ENCODE assay signal across 8 mouse cellular contexts in genomic region chr9:61618510-61619249, GRCm38 (mm10).
DNase-seq lines count a peak whose midpoint lies in the region; ATAC-seq lines count a peak whose summit lies in the region.

No protein-coding gene starts in this region.

- whole genome bisulfite sequencing in midbrain, embryonic 14.5 days = 32% methylated on average over 12 of the region's 12 CpGs
- 42% methylated on average over 12 of the region's 12 CpGs for WGBS in midbrain, embryonic 11.5 days
- WGBS in embryonic facial prominence, embryonic 12.5 days = 11% methylated on average over 12 of the region's 12 CpGs
- WGBS in intestine, embryonic 14.5 days = 42% methylated on average over 12 of the region's 12 CpGs
- 10% methylated on average over 12 of the region's 12 CpGs for WGBS in limb, embryonic 11.5 days

- no peaks in the 10 kb centered on the region for H3K36me3 ChIP-seq in midbrain, embryonic 14.5 days (ENCODE audit: control insufficient read depth, insufficient read depth, low read length)
- no peaks in the 10 kb centered on the region for H3K36me3 ChIP-seq in midbrain, embryonic 11.5 days (ENCODE audit: control insufficient read depth, insufficient read depth, low read length)
- no peaks in the 10 kb centered on the region for H3K36me3 ChIP-seq in embryonic facial prominence, embryonic 12.5 days
- H3K36me3 ChIP-seq in intestine, embryonic 14.5 days (ENCODE audit: control insufficient read depth, insufficient read depth, low read length) = no peaks in the 10 kb centered on the region
- no peaks in the 10 kb centered on the region for H3K36me3 ChIP-seq in limb, embryonic 11.5 days (ENCODE audit: control insufficient read depth, insufficient read depth, low read length)

- no peak for ATAC-seq in midbrain, embryonic 14.5 days (ENCODE audit: low FRiP score, low TSS enrichment)
- no peak for ATAC-seq in midbrain, embryonic 11.5 days (ENCODE audit: low FRiP score)
- peak; percentile 80 for ATAC-seq in embryonic facial prominence, embryonic 12.5 days (ENCODE audit: insufficient number of reproducible peaks, insufficient read depth, low FRiP score, low TSS enrichment)
- ATAC-seq in intestine, embryonic 14.5 days (replicated peaks; ENCODE audit: low FRiP score, low TSS enrichment, low read depth) = peak; percentile 47; the same call in 1 of the 2 replicates
- peak; percentile 78 for ATAC-seq in limb, embryonic 11.5 days (ENCODE audit: insufficient number of reproducible peaks, low FRiP score, low TSS enrichment, low read depth)
- ATAC-seq in monocyte, adult 5-6 weeks (replicated peaks; ENCODE audit: insufficient number of reproducible peaks, low FRiP score, low TSS enrichment, poor library complexity, severe bottlenecking) = no peak

- no peaks in the 10 kb centered on the region for H3K9me3 ChIP-seq in midbrain, embryonic 14.5 days (ENCODE audit: control insufficient read depth, low read length)
- H3K9me3 ChIP-seq in midbrain, embryonic 11.5 days (ENCODE audit: control insufficient read depth, low read length) = no peaks in the 10 kb centered on the region
- no peaks in the 10 kb centered on the region for H3K9me3 ChIP-seq in embryonic facial prominence, embryonic 12.5 days
- H3K9me3 ChIP-seq in intestine, embryonic 14.5 days (ENCODE audit: control insufficient read depth, low read length) = no peaks in the 10 kb centered on the region
- no peaks in the 10 kb centered on the region for H3K9me3 ChIP-seq in limb, embryonic 11.5 days (ENCODE audit: control insufficient read depth, low read length)

- peaks cover 32% of the 10 kb centered on the region for H3K4me1 ChIP-seq in midbrain, embryonic 14.5 days (ENCODE audit: control insufficient read depth, insufficient read depth, low read length)
- peaks cover 13% of the 10 kb centered on the region for H3K4me1 ChIP-seq in midbrain, embryonic 11.5 days (ENCODE audit: control insufficient read depth, insufficient read depth, low read length)
- peaks cover 36% of the 10 kb centered on the region for H3K4me1 ChIP-seq in embryonic facial prominence, embryonic 12.5 days
- peaks cover 5% of the 10 kb centered on the region; the same call in 1 of the 2 replicates for H3K4me1 ChIP-seq in intestine, embryonic 14.5 days (replicated peaks; ENCODE audit: control insufficient read depth, insufficient read depth, low read length)
- H3K4me1 ChIP-seq in limb, embryonic 11.5 days (ENCODE audit: control insufficient read depth, insufficient read depth, low read length) = peaks cover 25% of the 10 kb centered on the region

- H3K4me3 ChIP-seq in midbrain, embryonic 14.5 days (replicated peaks; ENCODE audit: low read depth, low read length) = no peak overlapping the region
- H3K4me3 ChIP-seq in midbrain, embryonic 11.5 days (ENCODE audit: low read depth, low read length) = no peak overlapping the region
- H3K4me3 ChIP-seq in embryonic facial prominence, embryonic 12.5 days = no peak overlapping the region
- no peak overlapping the region for H3K4me3 ChIP-seq in intestine, embryonic 14.5 days (ENCODE audit: low read depth, low read length)
- H3K4me3 ChIP-seq in limb, embryonic 11.5 days (ENCODE audit: low read depth, low read length) = no peak overlapping the region

- no peak overlapping the region for H3K4me2 ChIP-seq in midbrain, embryonic 14.5 days (ENCODE audit: low read length)
- H3K4me2 ChIP-seq in midbrain, embryonic 11.5 days = no peak overlapping the region
- H3K4me2 ChIP-seq in embryonic facial prominence, embryonic 12.5 days (replicated peaks) = no peak overlapping the region
- H3K4me2 ChIP-seq in intestine, embryonic 14.5 days (ENCODE audit: low read length) = no peak overlapping the region
- peak overlapping the region; percentile 13; the same call in 1 of the 2 replicates for H3K4me2 ChIP-seq in limb, embryonic 11.5 days (ENCODE audit: low read depth, severe bottlenecking)

- no peak overlapping the region for H3K9ac ChIP-seq in midbrain, embryonic 14.5 days (replicated peaks; ENCODE audit: low read length)
- H3K9ac ChIP-seq in midbrain, embryonic 11.5 days (ENCODE audit: low read length) = no peak overlapping the region
- H3K9ac ChIP-seq in embryonic facial prominence, embryonic 12.5 days = no peak overlapping the region
- H3K9ac ChIP-seq in intestine, embryonic 14.5 days (ENCODE audit: low read length) = no peak overlapping the region
- H3K9ac ChIP-seq in limb, embryonic 11.5 days (ENCODE audit: low read length) = no peak overlapping the region

- DNase-seq in midbrain, embryonic 14.5 days = peak; percentile 77
- no peak for DNase-seq in midbrain, embryonic 11.5 days (ENCODE audit: low spot score, missing footprints)
- peak; percentile 65 for DNase-seq in intestine, embryonic 14.5 days (ENCODE audit: low spot score)
- DNase-seq in limb, embryonic 11.5 days (ENCODE audit: low spot score) = peak; percentile 93
- DNase-seq in cerebellum, adult 8-10 months = no peak
- DNase-seq in urinary bladder, postnatal 25 days (ENCODE audit: low spot score) = no peak

- H3K27me3 ChIP-seq in midbrain, embryonic 14.5 days (ENCODE audit: control insufficient read depth, insufficient read depth, low read length) = no peaks in the 10 kb centered on the region
- no peaks in the 10 kb centered on the region for H3K27me3 ChIP-seq in midbrain, embryonic 11.5 days (ENCODE audit: control insufficient read depth, insufficient read depth, low read length)
- H3K27me3 ChIP-seq in embryonic facial prominence, embryonic 12.5 days = 0 out of 2 replicates have a peak, but pooled peaks cover 6% of the 10 kb centered on the region
- no peaks in the 10 kb centered on the region for H3K27me3 ChIP-seq in intestine, embryonic 14.5 days (replicated peaks; ENCODE audit: control insufficient read depth, insufficient read depth, low read length)
- H3K27me3 ChIP-seq in limb, embryonic 11.5 days (ENCODE audit: control insufficient read depth, insufficient read depth, low read length) = no peaks in the 10 kb centered on the region

- H3K27ac ChIP-seq in midbrain, embryonic 14.5 days (replicated peaks; ENCODE audit: low read depth, low read length) = no peak overlapping the region
- no peak overlapping the region for H3K27ac ChIP-seq in midbrain, embryonic 11.5 days (ENCODE audit: low read depth, low read length)
- H3K27ac ChIP-seq in embryonic facial prominence, embryonic 12.5 days = peak overlapping the region; percentile 72
- no peak overlapping the region for H3K27ac ChIP-seq in intestine, embryonic 14.5 days (ENCODE audit: low read depth)
- peak overlapping the region; percentile 89 for H3K27ac ChIP-seq in limb, embryonic 11.5 days (replicated peaks; ENCODE audit: low read depth, low read length)

Comparison
In these comparisons a context has a peak if more than half of its experiments do, and no peak if none do; other contexts are left out.
1. DNase-seq: peak in midbrain, embryonic 14.5 days (single experiment), intestine, embryonic 14.5 days (single experiment) and limb, embryonic 11.5 days (single experiment); none in midbrain, embryonic 11.5 days (single experiment), cerebellum, adult 8-10 months (single experiment) and urinary bladder, postnatal 25 days (single experiment).
2. ATAC-seq: peak in embryonic facial prominence, embryonic 12.5 days (single experiment), intestine, embryonic 14.5 days (single experiment) and limb, embryonic 11.5 days (single experiment); none in midbrain, embryonic 14.5 days (single experiment), midbrain, embryonic 11.5 days (single experiment) and monocyte, adult 5-6 weeks (single experiment).
3. H3K27ac ChIP-seq: peak in embryonic facial prominence, embryonic 12.5 days (single experiment) and limb, embryonic 11.5 days (single experiment); none in midbrain, embryonic 14.5 days (single experiment), midbrain, embryonic 11.5 days (single experiment) and intestine, embryonic 14.5 days (single experiment).